Mouse (Mus musculus): ENCODE data around the gene C1qtnf5. TPM values are rescaled to one million over a fixed set of nuclear protein-coding genes. Genes with fewer than 3 reads are reported as not detected.

C1qtnf5 gene
- polyA plus RNA-seq, 1 experiment, result 29.0 TPM

GRCm38 (mm10) chr9:44095781-44096180, 11.3 kb upstream of the C1qtnf5 start:
- peaks cover 4% of the 10 kb centered on the region; the same call in 1 of the 2 replicates for H3K4me1 ChIP-seq (ENCODE audit: control insufficient read depth, insufficient read depth, low read length)
- WGBS, result 85% methylated on average over 9 of the region's 9 CpGs
- TF ChIP-seq POLR2A (IDR thresholded peaks at IDR 0.05; ENCODE audit: borderline replicate concordance, extremely low read depth, low read depth, low read length) (no peak), CTCF (IDR thresholded peaks at IDR 0.05; ENCODE audit: insufficient read depth, low read length) (no peak)
- no peak for DNase-seq
- no peak overlapping the region for H3K4me3 ChIP-seq (replicated peaks; ENCODE audit: extremely low read depth, low read depth, low read length)

DNA sequence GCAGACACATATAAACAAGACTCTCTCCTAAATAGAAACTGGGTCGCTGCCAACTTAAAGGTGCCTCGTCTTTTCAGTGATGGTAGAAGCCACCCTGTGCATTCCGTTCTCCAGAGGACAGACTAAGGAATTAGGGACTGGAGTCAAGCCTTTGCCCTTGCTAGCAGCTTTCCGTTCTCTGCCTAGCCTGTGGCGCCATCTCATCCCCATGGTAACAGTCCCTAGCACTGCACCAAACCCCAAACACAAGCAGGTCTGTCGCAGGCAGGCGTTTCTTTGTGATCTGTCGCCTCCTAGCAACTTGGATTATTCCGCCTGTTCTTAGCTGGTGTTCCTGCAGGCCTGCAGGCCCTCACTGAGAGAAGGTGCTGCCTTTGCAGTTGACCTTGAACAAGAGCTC, 10.5 kb upstream of the C1qtnf5 start:
- H3K4me1 ChIP-seq (ENCODE audit: control insufficient read depth, insufficient read depth, low read length), result peaks cover 4% of the 10 kb centered on the region; the same call in 1 of the 2 replicates
- TF ChIP-seq CTCF (IDR thresholded peaks at IDR 0.05; ENCODE audit: insufficient read depth, low read length) (no peak), POLR2A (IDR thresholded peaks at IDR 0.05; ENCODE audit: borderline replicate concordance, extremely low read depth, low read depth, low read length) (no peak)
- no peak for DNase-seq
- WGBS, result 56% methylated on average over 9 of the region's 9 CpGs
- no peak overlapping the region for H3K4me3 ChIP-seq (replicated peaks; ENCODE audit: extremely low read depth, low read depth, low read length)

GRCm38 (mm10) chr9:44101490-44101889, 5.6 kb upstream of the C1qtnf5 start, which contains the start of gene Mfrp:
Mfrp (plus strand) TSS chr9:44101729.
- WGBS, result 81% methylated on average over 9 of the region's 9 CpGs
- no peak for TF ChIP-seq CTCF (IDR thresholded peaks at IDR 0.05; ENCODE audit: insufficient read depth, low read length)
- TF ChIP-seq POLR2A (IDR thresholded peaks at IDR 0.05; ENCODE audit: borderline replicate concordance, extremely low read depth, low read depth, low read length), result no peak
- Histone ChIP-seq H3K4me3 (replicated peaks; ENCODE audit: extremely low read depth, low read depth, low read length) (no peak within 1 kb of the TSS), H3K4me1 (ENCODE audit: control insufficient read depth, insufficient read depth, low read length) (peaks cover under 1% of the 10 kb centered on the region; the same call in 1 of the 2 replicates)
- DNase-seq, result no peak

GRCm38 (mm10) chr9:44104881-44105280, 2.2 kb upstream of the C1qtnf5 start:
- WGBS, result 84% methylated on average over 7 of the region's 7 CpGs
- TF ChIP-seq POLR2A (IDR thresholded peaks at IDR 0.05; ENCODE audit: borderline replicate concordance, extremely low read depth, low read depth, low read length), result no peak
- TF ChIP-seq CTCF (IDR thresholded peaks at IDR 0.05; ENCODE audit: insufficient read depth, low read length), result no peak
- Histone ChIP-seq H3K4me3 (replicated peaks; ENCODE audit: extremely low read depth, low read depth, low read length) (no peak overlapping the region), H3K4me1 (ENCODE audit: control insufficient read depth, insufficient read depth, low read length) (peaks cover 16% of the 10 kb centered on the region)
- no peak for DNase-seq

DNA sequence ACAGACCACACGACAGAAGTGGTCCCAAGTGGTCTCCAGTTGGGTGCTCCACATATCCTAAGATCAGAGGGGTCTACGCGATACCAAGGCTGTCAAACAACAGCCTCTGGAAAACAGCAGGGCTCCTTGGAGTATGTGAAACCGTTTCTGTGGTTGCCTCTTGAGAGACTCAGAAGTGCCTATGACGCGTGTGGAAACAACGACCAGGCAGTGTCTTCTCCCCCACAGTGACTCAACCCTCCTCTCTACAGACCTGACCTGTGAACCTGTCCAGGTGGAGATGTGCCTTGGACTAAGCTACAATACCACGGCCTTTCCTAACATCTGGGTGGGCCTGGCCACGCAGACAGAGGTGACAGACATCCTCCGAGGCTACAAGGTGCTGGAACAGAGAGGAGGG, 1.3 kb upstream of the C1qtnf5 start:
- Histone ChIP-seq H3K4me3 (replicated peaks; ENCODE audit: extremely low read depth, low read depth, low read length) (no peak overlapping the region), H3K4me1 (ENCODE audit: control insufficient read depth, insufficient read depth, low read length) (peaks cover 20% of the 10 kb centered on the region)
- 73% methylated on average over 10 of the region's 10 CpGs for WGBS
- no peak for DNase-seq
- TF ChIP-seq CTCF (IDR thresholded peaks at IDR 0.05; ENCODE audit: insufficient read depth, low read length), result no peak
- no peak for TF ChIP-seq POLR2A (IDR thresholded peaks at IDR 0.05; ENCODE audit: borderline replicate concordance, extremely low read depth, low read depth, low read length)

- no peak for DNase-seq
- Histone ChIP-seq H3K4me1 (ENCODE audit: control insufficient read depth, insufficient read depth, low read length) (peaks cover 20% of the 10 kb centered on the region), H3K4me3 (replicated peaks; ENCODE audit: extremely low read depth, low read depth, low read length) (no peak overlapping the region)
- 87% methylated on average over 7 of the region's 7 CpGs for WGBS
- no peak for TF ChIP-seq POLR2A (IDR thresholded peaks at IDR 0.05; ENCODE audit: borderline replicate concordance, extremely low read depth, low read depth, low read length)
- no peak for TF ChIP-seq CTCF (IDR thresholded peaks at IDR 0.05; ENCODE audit: insufficient read depth, low read length)
Measured at GRCm38 (mm10) chr9:44106182-44106581, 863 bp upstream of the C1qtnf5 start.

DNA sequence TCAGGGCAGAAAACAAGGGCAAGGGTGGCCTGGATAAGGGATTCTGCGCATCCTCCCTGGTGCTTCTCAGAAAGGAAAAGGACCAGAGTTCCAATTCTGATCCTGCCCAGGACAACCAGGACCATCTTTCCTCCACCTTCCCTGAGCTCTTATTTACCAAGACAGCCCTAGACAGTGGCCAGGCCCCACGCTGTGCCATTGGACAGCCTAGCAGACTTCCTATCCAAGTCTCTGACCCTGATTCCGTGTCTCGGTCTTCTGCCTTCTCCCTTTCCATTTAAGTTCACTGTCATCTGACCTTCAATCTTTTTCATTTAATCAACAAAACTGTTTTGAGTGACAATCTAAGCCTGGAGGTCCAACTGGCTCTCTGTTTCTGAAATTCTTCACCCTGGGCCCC, 449 bp upstream of the C1qtnf5 start:
- H3K4me3 ChIP-seq (replicated peaks; ENCODE audit: extremely low read depth, low read depth, low read length), result no peak overlapping the region
- WGBS, result 58% methylated on average over 4 of the region's 4 CpGs
- TF ChIP-seq CTCF (IDR thresholded peaks at IDR 0.05; ENCODE audit: insufficient read depth, low read length), result no peak
- no peak for TF ChIP-seq POLR2A (IDR thresholded peaks at IDR 0.05; ENCODE audit: borderline replicate concordance, extremely low read depth, low read depth, low read length)
- DNase-seq, result no peak
- peaks cover 20% of the 10 kb centered on the region for H3K4me1 ChIP-seq (ENCODE audit: control insufficient read depth, insufficient read depth, low read length)

DNA sequence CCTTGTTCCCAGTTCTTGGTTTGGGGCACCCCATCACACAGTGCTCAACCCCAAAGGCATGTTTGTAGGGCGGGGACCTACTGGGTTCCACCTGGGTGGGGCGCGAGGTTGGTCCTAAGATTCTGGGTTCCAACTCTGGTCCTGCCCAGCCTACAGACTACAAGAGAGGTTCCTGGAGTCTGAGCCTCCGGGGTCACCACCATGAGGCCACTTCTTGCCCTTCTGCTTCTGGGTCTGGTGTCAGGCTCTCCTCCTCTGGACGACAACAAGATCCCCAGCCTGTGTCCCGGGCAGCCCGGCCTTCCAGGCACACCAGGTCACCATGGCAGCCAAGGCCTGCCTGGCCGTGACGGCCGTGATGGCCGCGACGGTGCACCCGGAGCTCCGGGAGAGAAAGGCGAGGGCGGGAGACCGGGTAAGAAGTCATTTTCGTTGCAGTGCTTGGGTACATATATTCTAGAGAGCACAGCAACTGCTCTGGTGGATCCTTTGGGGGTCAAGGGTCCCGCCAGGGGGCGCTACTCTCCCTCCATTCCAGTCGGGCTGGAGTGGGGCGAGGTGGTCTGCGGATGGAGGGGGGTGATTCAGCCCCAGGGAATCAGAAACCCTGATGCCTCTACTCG, 623 bp downstream of the C1qtnf5 start:
- Histone ChIP-seq H3K4me1 (ENCODE audit: control insufficient read depth, insufficient read depth, low read length) (peaks cover 20% of the 10 kb centered on the region), H3K4me3 (replicated peaks; ENCODE audit: extremely low read depth, low read depth, low read length) (peak overlapping the region; percentile 14)
- 48% methylated on average over 25 of the region's 25 CpGs for WGBS
- TF ChIP-seq CTCF (IDR thresholded peaks at IDR 0.05; ENCODE audit: insufficient read depth, low read length) (no peak), POLR2A (IDR thresholded peaks at IDR 0.05; ENCODE audit: borderline replicate concordance, extremely low read depth, low read depth, low read length) (no peak)
- no peak for DNase-seq

DNA sequence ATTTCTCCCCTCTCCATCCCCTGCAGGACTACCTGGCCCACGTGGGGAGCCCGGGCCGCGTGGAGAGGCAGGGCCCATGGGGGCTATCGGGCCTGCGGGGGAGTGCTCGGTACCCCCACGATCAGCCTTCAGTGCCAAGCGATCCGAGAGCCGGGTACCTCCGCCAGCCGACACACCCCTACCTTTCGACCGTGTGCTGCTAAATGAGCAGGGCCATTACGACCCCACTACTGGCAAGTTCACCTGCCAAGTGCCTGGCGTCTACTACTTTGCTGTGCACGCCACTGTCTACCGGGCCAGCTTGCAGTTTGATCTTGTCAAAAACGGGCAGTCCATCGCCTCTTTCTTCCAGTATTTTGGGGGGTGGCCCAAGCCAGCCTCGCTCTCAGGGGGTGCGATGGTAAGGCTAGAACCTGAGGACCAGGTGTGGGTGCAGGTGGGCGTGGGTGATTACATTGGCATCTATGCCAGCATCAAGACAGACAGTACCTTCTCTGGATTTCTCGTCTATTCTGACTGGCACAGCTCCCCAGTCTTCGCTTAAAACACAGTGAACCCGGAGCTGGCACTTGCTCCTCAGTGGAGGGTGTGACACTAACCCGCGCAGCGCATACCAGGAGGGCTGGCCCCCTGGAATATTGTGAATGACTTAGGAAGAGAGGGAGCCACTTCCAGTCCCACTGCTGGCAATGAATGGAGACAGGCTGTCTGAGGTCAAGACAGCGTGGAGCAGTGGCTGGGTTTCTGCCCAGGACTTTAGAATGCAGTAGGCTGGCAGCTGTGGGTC, 1.4 kb downstream of the C1qtnf5 start:
- 70% methylated on average over 31 of the region's 31 CpGs for WGBS
- no peak overlapping the region for H3K4me3 ChIP-seq (replicated peaks; ENCODE audit: extremely low read depth, low read depth, low read length)
- TF ChIP-seq CTCF (IDR thresholded peaks at IDR 0.05; ENCODE audit: insufficient read depth, low read length) (no peak), POLR2A (IDR thresholded peaks at IDR 0.05; ENCODE audit: borderline replicate concordance, extremely low read depth, low read depth, low read length) (no peak)
- H3K4me1 ChIP-seq (ENCODE audit: control insufficient read depth, insufficient read depth, low read length), result peaks cover 20% of the 10 kb centered on the region
- DNase-seq, result no peak
